Mouse (Mus musculus) lung, postnatal 10 days (tissue): ENCODE results near the gene Nyap1.

Source experiments
- DNase-seq: peaks from one replicate; pipeline ENCODE4 v3.0.0; 2021

The Nyap1 gene

GRCm38 (mm10) chr5:137741023-137741931 is at the start of gene Nyap1:
Gene Nyap1 (minus strand): TSS chr5:137741607.
- DNase-seq: peak; percentile 80

- no peak for DNase-seq
These were observed 47.6 kb upstream of the Nyap1 start for GRCm38 (mm10) chr5:137788946-137789531.

- no peak for DNase-seq
These were observed 46.8 kb upstream of the Nyap1 start for GRCm38 (mm10) chr5:137788171-137788570.

GRCm38 (mm10) chr5:137787151-137787928 is 45.9 kb upstream of the Nyap1 start, which contains the start of the genes Mepce and Zcwpw1:
Gene Mepce (minus strand): TSS chr5:137787655.
Gene Zcwpw1 (plus strand): TSS chr5:137787798.
- DNase-seq: peak; percentile 96

- DNase-seq: peak; percentile 99
These were observed 44.9 kb upstream of the Nyap1 start for GRCm38 (mm10) chr5:137786109-137786942.

- DNase-seq: peak; percentile 71
These were observed 44.0 kb upstream of the Nyap1 start for GRCm38 (mm10) chr5:137785164-137786031.

GRCm38 (mm10) chr5:137784546-137784945 is 43.1 kb upstream of the Nyap1 start:
- no peak for DNase-seq

- DNase-seq: no peak
These were observed 42.6 kb upstream of the Nyap1 start for GRCm38 (mm10) chr5:137783901-137784540.

- no peak for DNase-seq
These were observed 41.5 kb upstream of the Nyap1 start for GRCm38 (mm10) chr5:137782776-137783522.

- DNase-seq: no peak
These were observed 40.3 kb upstream of the Nyap1 start for GRCm38 (mm10) chr5:137781661-137782060.

GRCm38 (mm10) chr5:137779053-137779933 is 37.9 kb upstream of the Nyap1 start:
- peak; percentile 47 for DNase-seq

- peak; percentile 97 for DNase-seq
These were observed 37.2 kb upstream of the Nyap1 start, which contains the start of gene Ppp1r35 for GRCm38 (mm10) chr5:137778635-137779034. Gene Ppp1r35 (plus strand): TSS chr5:137778849.

- DNase-seq: no peak
These were observed 35.9 kb upstream of the Nyap1 start for GRCm38 (mm10) chr5:137777267-137777845.

GRCm38 (mm10) chr5:137776408-137776918 is 35.1 kb upstream of the Nyap1 start:
- peak; percentile 57 for DNase-seq

- no peak for DNase-seq
These were observed 34.3 kb upstream of the Nyap1 start for GRCm38 (mm10) chr5:137775587-137776290.

- DNase-seq: no peak
These were observed 31.3 kb upstream of the Nyap1 start for GRCm38 (mm10) chr5:137772755-137773154.

- peak; percentile 52 for DNase-seq
These were observed 29.3 kb upstream of the Nyap1 start for GRCm38 (mm10) chr5:137770709-137771108.
